Mouse (Mus musculus) heart, embryonic 12.5 days (tissue): ENCODE data around the gene Exosc3. TPM values are rescaled to one million over a fixed set of nuclear protein-coding genes. Genes with fewer than 3 reads are reported as not detected.

ENCODE experiments used
- ATAC-seq: fragments of 200-750 bp; cut with Nextera tagmentation; 2 replicates; pipeline ENCODE4 v1.8.0; 2017; ENCODE audit warnings: moderate TSS enrichment, moderate library complexity; ENCODE audit not compliant: insufficient number of reproducible peaks, low FRiP score
- H3K27ac ChIP-seq: fragments of 300-500 bp; sonication (generic); 2 replicates; pipeline ENCODE4 v1.5.1; 2016; ENCODE audit warnings: mild to moderate bottlenecking, moderate library complexity; ENCODE audit not compliant: poor library complexity, severe bottlenecking
- H3K27me3 ChIP-seq: fragments of 300-500 bp; sonication (generic); replicated peaks from 2 replicates; pipeline ENCODE4 v1.6.1; 2016; ENCODE audit warnings: mild to moderate bottlenecking, moderate library complexity
- H3K36me3 ChIP-seq: fragments of 300-500 bp; sonication (generic); 2 replicates; pipeline ENCODE4 v1.6.1; 2016; ENCODE audit warnings: mild to moderate bottlenecking, moderate library complexity
- H3K4me1 ChIP-seq: fragments of 300-500 bp; sonication (generic); replicated peaks from 2 replicates; pipeline ENCODE4 v1.6.1; 2016; ENCODE audit warnings: mild to moderate bottlenecking
- H3K4me2 ChIP-seq: fragments of 300-500 bp; sonication (generic); 2 replicates; pipeline ENCODE4 v1.6.1; 2016; ENCODE audit warnings: mild to moderate bottlenecking, moderate library complexity
- H3K4me3 ChIP-seq: fragments of 300-500 bp; sonication (generic); 2 replicates; pipeline ENCODE4 v1.5.1; 2016; ENCODE audit warnings: mild to moderate bottlenecking
- H3K9ac ChIP-seq: fragments of 300-500 bp; sonication (generic); 2 replicates; pipeline ENCODE4 v1.6.1; 2016; ENCODE audit warnings: mild to moderate bottlenecking, moderate library complexity
- H3K9me3 ChIP-seq: fragments of 300-500 bp; sonication (generic); replicated peaks from 2 replicates; pipeline ENCODE4 v1.6.1; 2016; ENCODE audit warnings: mild to moderate bottlenecking, moderate library complexity
- WGBS: fragments of 180-500 bp; shearing (Covaris S2); methylation state at CpG from one replicate; pipeline ENCODE4 v1.1.7; 2016; 5-methylcytosine and 5-hydroxymethylcytosine counted together
- polyA plus RNA-seq: library from polyadenylated mRNA; unstranded; fragments of >200 nt; fragmentation: Nextera tagmentation; extraction: Ambion mirVana; gene quantifications from 2 replicates; pipeline ENCODE4 v1.2.1, GENCODE M21; 2016

Gene Exosc3
- polyA plus RNA-seq, 1 experiment from 2014 or later, result 36.6 TPM

- WGBS, result 56% methylated on average over 3 of the region's 3 CpGs
- no peak for ATAC-seq
- Histone ChIP-seq H3K27me3 (peaks cover 2% of the 10 kb centered on the region; the same call in 1 of the 2 replicates), H3K27ac (no peak overlapping the region), H3K4me1 (no peaks in the 10 kb centered on the region), H3K4me2 (no peak overlapping the region), H3K4me3 (no peak overlapping the region), H3K36me3 (no peaks in the 10 kb centered on the region), H3K9ac (no peak overlapping the region), H3K9me3 (no peaks in the 10 kb centered on the region)
Measured at GRCm38 (mm10) chr4:45332466-45332865, 10.1 kb downstream of the Exosc3 start.

DNA sequence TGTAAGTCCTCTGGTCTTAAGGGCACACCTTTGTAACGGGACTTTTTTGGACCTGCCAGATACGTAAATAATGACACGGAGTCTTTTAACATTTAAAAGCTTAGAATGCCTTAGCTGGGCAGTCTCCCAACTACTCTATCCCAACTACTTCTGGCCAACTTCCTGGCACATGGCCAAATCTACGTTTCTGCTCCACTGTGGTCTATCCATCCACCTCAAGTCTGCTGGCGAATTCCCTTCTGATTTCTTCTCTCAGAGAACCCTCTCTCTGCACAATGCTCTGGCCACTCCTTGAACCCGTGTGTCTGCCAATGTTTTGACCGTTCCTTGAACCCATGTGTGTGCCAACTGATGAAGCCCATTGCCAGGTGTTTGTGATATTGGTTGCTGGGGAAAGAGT, 11.4 kb downstream of the Exosc3 start:
- ATAC-seq, result no peak
- no peaks in the 10 kb centered on the region for H3K9me3 ChIP-seq
- H3K4me2 ChIP-seq, result no peak overlapping the region
- WGBS, result 78% methylated on average over 7 of the region's 7 CpGs
- H3K27ac ChIP-seq, result no peak overlapping the region
- H3K27me3 ChIP-seq, result peaks cover 2% of the 10 kb centered on the region; the same call in 1 of the 2 replicates
- no peaks in the 10 kb centered on the region for H3K4me1 ChIP-seq
- H3K36me3 ChIP-seq, result no peaks in the 10 kb centered on the region
- H3K9ac ChIP-seq, result no peak overlapping the region
- no peak overlapping the region for H3K4me3 ChIP-seq

DNA sequence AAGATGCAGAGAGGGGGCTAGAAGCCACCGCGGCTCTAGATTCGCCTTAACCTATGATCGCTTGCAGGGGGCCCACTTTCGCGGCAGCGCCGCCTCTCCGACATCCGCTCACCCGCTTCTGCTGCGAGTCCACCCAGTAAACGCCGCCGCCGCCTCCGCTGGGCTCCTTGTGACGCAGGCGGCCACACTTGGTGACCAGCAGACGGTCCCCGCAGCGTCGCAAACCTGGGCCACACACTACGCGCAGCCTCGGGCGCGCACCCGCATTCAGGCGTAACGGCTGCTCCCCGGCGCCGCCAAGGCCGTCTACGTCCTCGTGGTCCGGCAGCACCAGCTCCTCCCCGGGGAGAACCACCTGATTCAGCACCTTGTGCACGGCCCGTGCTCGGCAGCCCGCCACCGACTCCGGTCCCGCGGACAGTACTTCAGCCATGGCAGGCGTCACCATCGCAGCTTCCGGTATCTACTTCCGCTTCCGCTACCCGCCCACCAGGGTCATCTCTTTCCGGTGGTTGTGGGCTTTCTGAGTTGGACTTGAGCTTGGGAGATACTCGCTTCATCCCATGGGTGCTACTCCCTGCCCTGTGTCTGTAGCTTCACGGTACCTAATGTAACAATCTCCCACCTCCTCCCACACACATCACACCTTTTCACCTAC, 22.2 kb downstream of the Exosc3 start:
- Histone ChIP-seq H3K36me3 (peaks cover 28% of the 10 kb centered on the region), H3K27ac (peak overlapping the region; percentile 87), H3K9ac (peak overlapping the region; percentile 84), H3K4me2 (peak overlapping the region; percentile 78), H3K9me3 (0 out of 2 replicates have a peak, but pooled peaks cover 2% of the 10 kb centered on the region), H3K27me3 (peaks cover 28% of the 10 kb centered on the region), H3K4me3 (peak overlapping the region; percentile 88), H3K4me1 (peaks cover 12% of the 10 kb centered on the region)
- under 1% methylated on average over 56 of the region's 56 CpGs for WGBS
- ATAC-seq, result peak; percentile 89

DNA sequence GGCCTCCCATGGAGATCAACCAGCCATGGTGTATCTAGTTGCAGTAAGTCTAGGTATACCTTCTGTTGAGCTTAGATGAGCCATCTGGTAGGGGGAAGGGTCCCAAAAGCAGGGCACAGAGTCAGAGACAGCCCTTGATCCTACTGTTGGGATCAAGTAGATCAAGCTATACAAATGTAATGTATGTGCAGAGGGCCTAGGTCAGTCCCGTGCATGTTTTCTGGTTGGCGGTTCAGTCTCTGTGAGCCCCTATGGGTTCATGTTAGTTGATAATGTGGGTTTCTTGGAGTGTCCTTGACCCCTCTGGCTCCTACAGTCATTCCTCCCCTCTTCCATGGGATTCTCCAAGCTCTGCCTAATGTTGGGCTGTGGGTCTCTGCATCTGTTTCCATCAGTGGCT, 31.5 kb downstream of the Exosc3 start:
- H3K27ac ChIP-seq, result no peak overlapping the region
- no peak for ATAC-seq
- no peak overlapping the region for H3K4me3 ChIP-seq
- no peak overlapping the region for H3K9ac ChIP-seq
- H3K9me3 ChIP-seq, result no peaks in the 10 kb centered on the region
- H3K4me1 ChIP-seq, result no peaks in the 10 kb centered on the region
- H3K27me3 ChIP-seq, result no peaks in the 10 kb centered on the region
- 90% methylated on average over 2 of the region's 2 CpGs for WGBS
- no peak overlapping the region for H3K4me2 ChIP-seq
- peaks cover 66% of the 10 kb centered on the region for H3K36me3 ChIP-seq

DNA sequence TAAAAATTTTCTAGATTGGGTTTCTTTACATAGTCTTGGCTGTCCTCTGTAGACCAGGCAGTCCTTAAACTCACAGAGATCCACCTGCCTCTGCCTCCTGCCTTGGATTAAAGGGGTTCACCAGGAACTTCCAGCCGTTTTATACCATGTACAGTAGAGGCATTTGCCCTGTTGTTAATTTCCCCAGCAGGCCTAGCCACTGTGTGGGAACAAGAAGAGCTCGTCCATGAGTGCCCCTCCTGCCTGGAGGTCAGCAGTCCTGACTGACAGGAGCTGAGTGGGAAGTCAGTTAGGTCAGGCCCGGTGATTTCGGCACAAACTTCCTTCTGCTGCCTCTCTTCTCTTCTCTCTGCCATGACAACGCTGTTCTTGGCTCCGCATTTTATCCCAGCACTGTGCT, 33.9 kb downstream of the Exosc3 start:
- H3K36me3 ChIP-seq, result peaks cover 74% of the 10 kb centered on the region
- H3K9ac ChIP-seq, result no peak overlapping the region
- no peak overlapping the region for H3K4me3 ChIP-seq
- H3K9me3 ChIP-seq, result no peaks in the 10 kb centered on the region; the same call in 1 of the 2 replicates
- no peak for ATAC-seq
- WGBS, result 85% methylated on average over 6 of the region's 6 CpGs
- H3K27me3 ChIP-seq, result no peaks in the 10 kb centered on the region
- H3K4me1 ChIP-seq, result no peaks in the 10 kb centered on the region
- H3K4me2 ChIP-seq, result no peak overlapping the region
- H3K27ac ChIP-seq, result no peak overlapping the region

- Histone ChIP-seq H3K4me2 (no peak overlapping the region), H3K4me1 (no peaks in the 10 kb centered on the region), H3K36me3 (peaks cover 76% of the 10 kb centered on the region), H3K9me3 (no peaks in the 10 kb centered on the region; the same call in 1 of the 2 replicates), H3K9ac (no peak overlapping the region), H3K27ac (no peak overlapping the region), H3K4me3 (no peak overlapping the region), H3K27me3 (no peaks in the 10 kb centered on the region)
- no peak for ATAC-seq
- WGBS, result 40% methylated on average over 11 of the region's 11 CpGs
Measured at GRCm38 (mm10) chr4:45308046-45308445, 34.5 kb downstream of the Exosc3 start.

GRCm38 (mm10) chr4:45305536-45305935, 37.0 kb downstream of the Exosc3 start:
- no peaks in the 10 kb centered on the region for H3K4me1 ChIP-seq
- no peak overlapping the region for H3K27ac ChIP-seq
- H3K9me3 ChIP-seq, result no peaks in the 10 kb centered on the region; the same call in 1 of the 2 replicates
- peaks cover 77% of the 10 kb centered on the region for H3K36me3 ChIP-seq
- WGBS, result 91% methylated on average over 14 of the region's 14 CpGs
- no peak overlapping the region for H3K4me2 ChIP-seq
- no peaks in the 10 kb centered on the region for H3K27me3 ChIP-seq
- H3K9ac ChIP-seq, result no peak overlapping the region
- no peak for ATAC-seq
- H3K4me3 ChIP-seq, result no peak overlapping the region

DNA sequence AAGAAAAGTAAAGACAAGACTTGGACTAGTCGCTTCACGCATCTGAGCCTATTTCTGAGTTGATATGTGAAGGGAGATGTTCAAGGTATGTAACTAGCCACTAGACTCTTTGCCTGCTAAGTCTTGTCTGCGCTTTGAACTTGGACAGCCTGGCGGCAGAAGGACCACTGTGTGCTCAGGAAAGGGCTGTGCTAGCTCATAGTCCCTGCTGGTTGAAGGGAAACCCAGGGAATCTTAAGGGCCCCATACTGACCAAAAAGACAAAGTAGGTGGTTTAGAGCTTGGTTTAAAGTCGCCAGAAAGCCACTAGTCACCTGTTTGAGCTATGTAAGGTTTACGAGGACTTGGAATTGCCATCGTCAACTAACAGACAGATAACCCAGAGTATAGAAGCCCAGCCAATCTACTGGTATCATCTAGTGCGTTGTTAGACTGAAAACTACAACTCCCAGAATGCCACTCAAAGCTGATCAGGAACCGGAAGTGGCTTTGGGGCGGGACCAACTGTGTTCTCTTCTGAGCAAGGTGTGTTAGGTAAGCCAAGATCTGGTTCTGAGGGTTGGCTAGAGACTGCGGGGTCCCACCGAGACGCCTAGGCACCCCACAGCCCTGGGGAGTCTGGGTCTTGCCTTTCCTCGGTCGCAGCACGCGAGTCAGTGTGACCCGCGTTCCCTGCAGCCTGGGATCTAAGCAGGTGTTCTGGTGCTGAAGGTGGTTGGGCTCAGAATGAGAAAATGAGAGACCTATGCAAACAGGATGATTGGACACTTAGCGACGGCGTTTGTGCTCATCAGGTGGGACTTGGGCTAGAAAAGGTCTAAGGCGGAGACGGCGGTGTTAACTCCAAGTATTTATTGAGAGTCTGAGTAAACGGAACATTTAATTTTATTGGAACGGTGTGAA, 45.6 kb downstream of the Exosc3 start, which contains the start of gene Trmt10b:
Gene Trmt10b, plus strand, starts transcription at position 466 of the 903 bp plus-strand sequence.
- Histone ChIP-seq H3K4me1 (peaks cover 7% of the 10 kb centered on the region; the same call in 1 of the 2 replicates), H3K9me3 (no peaks in the 10 kb centered on the region), H3K4me3 (peak within 1 kb of the TSS; percentile 82), H3K27ac (no peak within 1 kb of the TSS), H3K27me3 (no peaks in the 10 kb centered on the region), H3K4me2 (peak within 1 kb of the TSS; percentile 77), H3K9ac (peak within 1 kb of the TSS; percentile 82), H3K36me3 (peaks cover 17% of the 10 kb centered on the region)
- WGBS, result 20% methylated on average over 27 of the region's 27 CpGs
- peak; percentile 48; the same call in 1 of the 2 replicates for ATAC-seq

DNA sequence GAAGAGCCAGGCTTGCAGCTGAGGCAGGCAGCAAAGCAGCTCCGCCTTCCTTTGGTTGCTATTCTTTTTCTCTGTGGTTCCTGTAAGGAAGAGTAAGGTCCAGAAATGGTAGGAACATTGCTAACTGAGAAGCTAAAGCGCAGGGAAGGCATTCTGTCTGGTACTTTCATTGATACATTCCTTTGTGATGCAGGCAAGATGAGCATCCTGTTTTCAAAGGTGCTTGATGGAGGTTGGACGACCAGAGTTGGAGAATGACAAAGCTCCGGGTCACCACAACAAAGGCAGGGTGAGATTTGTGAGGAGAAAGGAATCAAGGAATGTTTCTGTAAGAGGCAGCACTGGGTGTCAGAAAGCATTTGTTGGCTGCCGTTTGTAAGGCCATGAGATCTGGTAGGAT, 54.6 kb downstream of the Exosc3 start:
- no peak overlapping the region for H3K9ac ChIP-seq
- H3K9me3 ChIP-seq, result no peaks in the 10 kb centered on the region
- H3K27ac ChIP-seq, result no peak overlapping the region
- 0 out of 2 replicates have a peak, but pooled peaks cover 3% of the 10 kb centered on the region for H3K27me3 ChIP-seq
- no peaks in the 10 kb centered on the region for H3K36me3 ChIP-seq
- H3K4me1 ChIP-seq, result no peaks in the 10 kb centered on the region
- no peak for ATAC-seq
- no peak overlapping the region for H3K4me2 ChIP-seq
- WGBS, result 76% methylated on average over 5 of the region's 5 CpGs
- H3K4me3 ChIP-seq, result no peak overlapping the region

GRCm38 (mm10) chr4:45286318-45286717, 56.2 kb downstream of the Exosc3 start:
- no peak for ATAC-seq
- H3K4me2 ChIP-seq, result no peak overlapping the region
- 36% methylated on average over 3 of the region's 3 CpGs for WGBS

DNA sequence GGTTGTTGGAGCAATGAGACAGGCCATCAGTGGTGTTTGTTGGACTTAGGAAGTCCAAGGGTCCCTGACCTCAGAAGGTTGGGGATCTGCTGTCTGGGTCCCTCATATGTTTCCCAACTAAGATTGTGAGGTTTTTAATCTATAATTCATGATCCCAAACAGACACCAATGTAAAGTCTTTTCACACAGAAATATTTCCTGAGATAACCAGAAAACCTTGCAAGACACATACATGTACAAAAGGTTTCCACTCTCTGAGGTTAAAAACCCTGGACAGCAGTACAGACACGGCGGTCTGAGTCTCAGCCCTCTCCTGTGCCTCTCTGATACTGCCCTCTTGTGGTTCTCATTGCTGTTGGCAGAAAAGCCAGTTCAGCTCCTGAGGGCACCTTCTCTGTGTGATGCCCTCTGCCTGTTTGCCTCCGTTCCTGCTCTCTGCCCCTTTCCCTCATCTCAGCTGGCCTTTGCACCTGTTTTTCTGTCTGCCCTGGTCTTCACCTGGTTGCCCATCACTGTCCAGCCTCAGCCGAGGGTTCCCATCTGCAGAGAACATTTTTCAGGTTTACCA, 62.5 kb downstream of the Exosc3 start:
- Histone ChIP-seq H3K36me3 (no peaks in the 10 kb centered on the region), H3K9ac (no peak overlapping the region), H3K27me3 (no peaks in the 10 kb centered on the region), H3K4me3 (no peak overlapping the region), H3K27ac (no peak overlapping the region), H3K9me3 (no peaks in the 10 kb centered on the region), H3K4me2 (no peak overlapping the region), H3K4me1 (no peaks in the 10 kb centered on the region)
- WGBS, result 21% methylated on average over 4 of the region's 4 CpGs
- ATAC-seq, result peak; percentile 61; the same call in 1 of the 2 replicates

More at GRCm38 (mm10) chr4:45286318-45286717, 56.2 kb downstream of the Exosc3 start:
- no peak overlapping the region for H3K4me3 ChIP-seq
- 0 out of 2 replicates have a peak, but pooled peaks cover 3% of the 10 kb centered on the region for H3K27me3 ChIP-seq
- H3K36me3 ChIP-seq, result no peaks in the 10 kb centered on the region
- no peak overlapping the region for H3K27ac ChIP-seq
- no peaks in the 10 kb centered on the region for H3K4me1 ChIP-seq
- H3K9me3 ChIP-seq, result no peaks in the 10 kb centered on the region
- no peak overlapping the region for H3K9ac ChIP-seq
